Mouse (Mus musculus) heart, adult 18-20 months (tissue): ENCODE measurements around the gene Proser1. TPM values are rescaled to one million over a fixed set of nuclear protein-coding genes. Genes with fewer than 3 reads are reported as not detected.
A peak's percentile ranks its signal among the peaks of the same experiment; 100 is the strongest.

Source experiments
- DNase-seq, 2 experiments: peaks; one replicate each; pipeline ENCODE4 v3.0.0; 2021 to 2022; ENCODE audit warnings: mixed read lengths in 1 of 2
- total RNA-seq, 2 experiments: library from RNA; stranded (reverse); gene quantifications; 2 replicates each; pipeline ENCODE4 v1.2.3; 2021

Gene Proser1
- total RNA-seq, 2 experiments from 2014 or later = 5.8 to 7.4 TPM

DNA sequence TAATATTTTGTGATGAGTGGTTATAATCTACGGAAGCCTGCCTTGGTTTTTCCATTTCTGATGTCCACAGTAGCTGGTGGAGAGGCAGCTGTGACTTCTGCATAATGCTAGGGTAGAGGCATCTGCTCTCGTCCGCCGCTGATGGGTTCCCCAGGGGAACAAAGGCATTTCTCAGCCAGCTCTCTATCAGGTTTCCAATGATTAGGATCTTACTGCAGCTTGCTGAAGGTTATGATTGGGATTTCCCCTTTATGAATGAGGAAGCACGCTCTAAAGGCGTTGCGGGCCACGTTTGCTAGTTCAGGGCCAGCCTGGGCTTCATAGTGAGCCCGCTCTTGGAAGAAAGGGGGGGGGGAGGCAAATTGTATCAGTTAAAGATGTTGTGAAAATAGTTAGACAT is 3.0 kb downstream of the Proser1 start:
- no peak for DNase-seq

GRCm38 (mm10) chr3:53467356-53467755 is 3.9 kb downstream of the Proser1 start:
- DNase-seq = no peak

DNA sequence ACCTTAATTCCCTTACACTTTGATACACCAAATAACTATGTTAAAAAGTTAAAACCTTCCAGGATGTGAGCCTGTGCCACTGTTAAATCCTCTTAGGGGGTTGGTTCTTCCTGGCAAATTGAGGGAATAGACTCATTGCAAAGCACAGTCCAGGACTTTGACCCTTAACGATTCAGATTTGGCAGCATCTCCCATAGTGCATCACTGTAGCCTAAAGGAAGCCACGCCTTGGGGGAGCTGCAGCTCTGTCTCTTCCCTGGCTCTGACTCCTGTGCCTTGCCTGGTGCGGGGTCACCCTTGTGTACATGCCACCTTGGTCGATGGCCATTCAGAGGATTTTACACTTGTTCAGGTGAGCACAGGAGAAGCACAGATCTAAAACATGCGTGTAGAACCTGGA is 6.2 kb downstream of the Proser1 start:
- DNase-seq = no peak

DNA sequence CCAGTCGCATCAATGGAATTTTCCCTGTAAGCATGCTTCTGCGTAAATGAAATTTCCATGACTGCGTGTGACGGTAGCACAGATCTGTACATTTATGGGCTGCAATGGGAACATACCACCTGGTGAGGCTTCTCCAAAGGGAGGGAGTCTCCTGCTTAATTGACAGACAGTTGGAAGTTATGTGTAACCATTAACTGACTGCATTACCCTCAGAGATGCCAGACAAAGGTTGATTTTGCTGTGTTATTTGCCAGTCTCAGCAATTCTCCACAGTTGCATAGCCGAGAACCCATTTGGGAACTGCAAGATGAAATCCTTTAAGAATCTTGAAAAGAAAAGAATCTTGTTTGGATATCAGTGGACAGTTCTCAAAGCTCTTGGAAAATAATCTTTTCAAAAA is 8.6 kb downstream of the Proser1 start:
- no peak for DNase-seq

GRCm38 (mm10) chr3:53474179-53474578 is 10.7 kb downstream of the Proser1 start:
- no peak for DNase-seq

DNA sequence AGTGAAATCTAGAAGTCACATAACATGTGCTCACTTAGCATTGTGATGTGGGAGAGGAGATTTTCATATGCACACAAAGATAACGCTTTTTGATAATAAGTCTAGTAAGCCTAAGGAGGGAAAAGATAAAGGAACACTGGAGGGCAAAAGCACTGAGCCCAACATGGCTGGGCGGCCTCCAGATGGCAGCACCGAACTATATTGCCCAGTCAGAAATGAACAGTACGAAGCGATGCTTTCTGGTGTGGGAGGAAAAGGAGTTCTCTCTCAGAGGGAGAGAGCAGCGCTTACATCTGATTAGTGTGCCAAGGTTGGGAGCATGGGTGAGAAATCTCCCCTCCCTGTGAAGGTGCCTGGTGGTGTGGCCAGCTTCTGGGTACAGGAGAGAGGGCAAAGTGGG is 12.4 kb downstream of the Proser1 start:
- peak in 1 of 2 experiments; percentile 48 for DNase-seq

- no peak for DNase-seq
These were observed 14.0 kb downstream of the Proser1 start for GRCm38 (mm10) chr3:53477468-53477867.

DNA sequence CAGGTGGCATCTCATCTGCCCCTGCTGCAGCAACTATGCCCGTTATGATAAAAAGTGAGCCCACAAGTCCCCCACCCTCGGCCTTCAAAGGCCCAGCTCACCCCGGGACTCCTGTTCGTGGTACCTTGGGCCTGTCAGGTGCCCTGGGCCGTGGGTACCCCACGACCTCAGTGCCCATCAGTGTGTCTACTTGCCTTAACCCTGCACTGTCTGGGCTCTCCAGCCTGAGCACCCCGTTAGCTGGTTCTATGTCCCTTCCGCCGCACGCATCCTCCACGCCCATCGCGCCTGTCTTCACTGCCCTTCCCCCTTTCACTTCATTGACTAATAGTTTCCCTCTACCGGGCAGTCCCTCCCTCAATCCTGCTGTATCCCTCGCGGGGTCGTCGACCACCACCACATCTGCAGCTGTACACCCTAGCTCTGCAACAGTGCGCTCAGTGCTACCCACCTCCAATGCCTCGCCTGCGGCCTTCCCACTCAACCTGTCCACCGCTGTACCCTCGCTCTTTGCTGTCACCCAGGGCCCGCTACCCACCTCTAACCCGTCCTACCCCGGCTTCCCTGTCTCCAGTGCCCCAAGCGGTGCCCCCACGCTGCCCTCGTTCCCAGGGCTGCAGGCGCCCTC is 15.1 kb downstream of the Proser1 start:
- no peak for DNase-seq

GRCm38 (mm10) chr3:53483414-53484059 is 20.1 kb downstream of the Proser1 start:
- DNase-seq = no peak

DNA sequence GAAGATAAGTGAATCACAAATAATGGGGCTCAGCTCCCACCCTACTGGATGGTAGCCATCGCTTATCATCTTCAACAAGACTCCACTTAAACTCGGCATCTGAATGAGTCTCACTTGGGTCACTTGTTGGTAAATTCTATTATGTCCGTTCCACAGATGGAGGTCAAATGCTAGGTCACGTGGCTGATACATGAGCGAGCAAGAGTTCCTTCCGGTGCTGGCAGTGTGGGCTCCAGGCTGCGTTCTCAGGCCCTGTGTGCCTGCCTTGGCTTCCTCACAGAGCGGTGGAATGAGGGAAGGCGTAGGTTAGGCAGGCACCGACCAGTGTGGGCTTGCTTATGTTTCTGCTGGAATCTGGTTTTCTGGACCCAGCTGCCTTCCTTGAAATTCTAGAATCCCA is 23.1 kb downstream of the Proser1 start:
- no peak for DNase-seq

DNA sequence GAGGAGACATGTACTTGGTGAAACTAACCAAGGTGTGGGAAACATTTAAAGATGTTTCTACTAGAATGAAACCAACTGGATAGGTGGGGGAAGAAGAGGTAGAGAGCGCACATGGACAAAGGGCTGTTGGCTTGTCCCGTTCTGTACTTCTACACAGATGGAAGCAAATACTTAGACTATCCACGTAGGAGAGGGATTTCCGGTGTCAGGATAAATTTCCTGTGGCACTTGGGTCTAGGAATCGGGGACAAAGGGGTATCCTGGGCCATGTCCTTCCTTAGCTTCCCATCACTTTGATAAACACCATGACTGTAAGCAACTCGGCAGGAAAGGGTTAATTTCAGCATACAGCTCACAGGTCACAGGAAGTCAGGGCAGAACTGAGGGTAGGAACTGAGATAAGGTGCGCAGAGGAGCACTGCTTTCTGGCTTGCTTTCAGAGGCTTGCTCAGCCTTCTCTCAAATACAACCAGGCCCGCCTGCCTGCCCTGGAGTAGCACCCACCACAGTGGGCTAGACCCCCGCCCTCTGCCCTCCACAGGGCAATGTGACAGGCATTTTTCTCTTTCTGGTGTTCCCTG is 23.6 kb downstream of the Proser1 start:
- DNase-seq = no peak

DNA sequence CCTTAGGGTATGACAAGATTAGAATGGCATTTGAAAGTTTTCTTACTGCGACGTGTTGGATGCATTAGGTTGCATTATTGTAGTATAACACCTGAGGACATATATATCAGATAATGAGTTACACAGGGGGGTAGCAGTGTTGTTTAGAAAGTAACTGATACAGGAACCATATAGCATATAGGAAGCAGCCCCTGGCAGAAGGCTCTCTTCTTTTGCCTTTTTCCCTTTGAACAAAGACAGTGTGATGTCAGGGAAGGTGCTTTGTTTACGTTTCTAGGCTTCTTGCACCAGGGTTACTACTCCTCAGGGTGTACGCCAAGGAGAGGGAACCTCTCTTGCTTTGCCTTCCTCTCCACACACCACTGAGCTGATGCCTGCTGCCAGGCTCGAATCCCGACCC is 24.9 kb downstream of the Proser1 start, which contains the start of gene Stoml3:
Gene Stoml3, plus strand, starts transcription at position 301 of the 400 bp plus-strand sequence.
- DNase-seq = no peak

- peak; percentile 32 to 52 for DNase-seq
These were observed 35.0 kb downstream of the Proser1 start for GRCm38 (mm10) chr3:53498351-53498905.

DNA sequence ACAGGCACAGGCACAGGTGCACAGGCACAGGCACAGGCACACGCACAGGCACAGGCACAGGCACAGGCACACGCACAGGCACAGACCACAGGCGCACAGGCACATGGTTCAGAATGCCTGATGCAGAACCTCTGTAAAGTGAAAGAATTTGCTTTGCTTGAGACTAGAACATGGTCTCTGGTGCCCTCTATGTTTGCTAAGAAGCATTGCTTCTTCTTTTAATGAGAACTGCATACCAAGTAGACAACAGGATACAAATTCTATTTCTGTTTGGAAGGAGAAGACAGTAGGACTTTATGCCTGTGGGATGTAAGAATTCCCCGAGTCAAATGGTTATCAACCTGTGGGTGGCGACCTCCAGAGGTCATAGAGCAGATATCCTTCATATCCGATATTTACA is 39.0 kb downstream of the Proser1 start:
- DNase-seq = no peak

DNA sequence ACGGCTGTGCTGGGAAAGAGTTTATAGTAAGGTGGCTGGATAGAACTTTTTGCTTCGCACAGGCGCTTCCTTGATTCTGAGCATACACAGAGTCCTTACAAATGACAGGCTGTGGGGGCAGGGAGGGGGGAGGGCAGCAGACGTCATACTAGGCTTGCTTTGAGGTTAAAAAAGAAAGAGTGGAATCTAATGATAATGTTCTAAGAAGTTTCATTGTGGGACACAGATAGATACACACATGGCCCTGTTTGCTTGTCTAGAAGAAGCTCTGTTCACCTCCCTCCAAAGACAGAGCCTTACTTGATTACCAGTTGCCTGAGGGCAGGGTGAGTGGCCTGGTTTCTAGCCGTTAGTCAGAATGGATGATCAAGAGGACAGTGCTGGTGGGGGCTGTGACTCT is 49.6 kb downstream of the Proser1 start:
- no peak for DNase-seq

DNA sequence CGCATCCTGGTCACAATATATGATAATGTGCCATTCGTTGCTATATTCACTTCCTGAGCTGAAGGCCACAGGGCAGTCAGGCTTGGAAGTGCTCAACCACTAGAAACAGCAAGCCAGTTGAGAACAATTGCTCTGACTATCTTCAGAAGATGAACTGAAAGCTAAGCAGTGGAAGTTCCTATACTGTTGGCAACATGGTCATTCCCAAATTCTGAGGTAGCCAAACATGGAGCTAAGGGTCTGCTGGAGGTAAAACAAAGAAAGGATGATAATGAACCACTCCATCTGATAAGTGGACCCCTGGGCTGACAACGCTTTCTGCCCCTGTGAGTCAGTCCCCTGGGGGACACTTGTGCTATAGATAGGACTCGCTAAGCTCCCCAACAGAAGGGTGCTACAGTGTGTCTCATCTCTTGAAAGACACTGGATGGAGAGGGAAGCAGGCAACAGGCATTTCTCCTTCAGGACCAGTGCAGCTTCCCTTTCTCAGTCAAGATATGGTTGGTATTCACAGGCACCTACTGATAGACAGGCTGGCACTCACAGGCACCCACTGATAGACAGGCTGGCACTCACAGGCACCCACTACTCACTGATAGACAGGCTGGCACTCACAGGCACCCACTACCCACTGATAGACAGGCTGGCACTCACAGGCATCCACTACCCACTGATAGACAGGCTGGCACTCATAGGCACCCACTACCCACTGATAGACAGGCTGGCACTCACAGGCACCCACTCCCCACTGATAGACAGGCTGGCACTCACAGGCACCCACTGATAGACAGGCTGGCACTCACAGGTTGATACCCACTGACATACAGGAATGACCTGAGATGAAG is 51.0 kb downstream of the Proser1 start:
- no peak for DNase-seq

- no peak for DNase-seq
These were observed 59.3 kb downstream of the Proser1 start for GRCm38 (mm10) chr3:53522794-53523193.

DNA sequence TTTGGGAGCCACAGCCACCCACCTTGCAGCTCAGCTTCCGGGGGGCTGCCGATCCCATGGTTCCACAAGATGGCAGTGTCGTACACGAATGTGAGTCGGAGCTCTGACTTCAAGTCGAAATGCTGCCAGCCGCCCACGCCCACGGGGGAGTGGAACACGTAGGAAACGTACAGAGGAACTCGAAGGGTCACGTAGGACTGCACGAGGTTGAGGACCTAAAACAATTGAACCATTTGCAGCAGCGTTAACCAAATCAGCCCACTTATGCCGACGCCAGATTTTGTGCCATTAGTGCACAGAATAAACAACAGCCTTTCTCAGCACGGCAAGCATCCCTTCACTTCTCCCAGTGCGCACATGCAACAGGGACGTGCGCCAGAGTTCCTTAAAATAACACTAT is 62.3 kb downstream of the Proser1 start:
- peak; percentile 37 to 70 for DNase-seq

DNA sequence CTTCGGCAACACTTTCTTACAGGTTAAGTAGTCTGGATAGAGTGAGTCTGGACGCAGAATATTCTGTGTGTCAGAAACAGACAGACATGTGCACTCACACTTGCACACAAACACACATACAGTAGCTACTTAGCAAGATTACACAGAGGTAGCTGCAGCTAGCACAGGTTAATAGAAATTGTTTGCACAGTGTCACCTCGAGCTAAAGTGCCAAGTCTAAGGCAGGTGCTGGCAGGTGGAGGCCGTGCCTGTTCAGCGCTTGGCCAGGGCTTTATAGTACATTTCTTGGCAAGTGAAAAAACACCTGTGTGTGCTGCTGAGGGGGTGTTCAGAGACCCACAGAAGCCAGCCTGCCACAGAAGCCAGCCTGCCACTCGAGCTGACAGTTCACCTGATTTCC is 66.8 kb downstream of the Proser1 start:
- DNase-seq = no peak
